Mouse (Mus musculus): ENCODE data around the gene Hmmr. TPM values are rescaled to one million over a fixed set of nuclear protein-coding genes. Genes with fewer than 3 reads are reported as not detected.

Hmmr gene
- polyA plus RNA-seq, 1 experiment from 2014 or later: 1.5 TPM

DNA sequence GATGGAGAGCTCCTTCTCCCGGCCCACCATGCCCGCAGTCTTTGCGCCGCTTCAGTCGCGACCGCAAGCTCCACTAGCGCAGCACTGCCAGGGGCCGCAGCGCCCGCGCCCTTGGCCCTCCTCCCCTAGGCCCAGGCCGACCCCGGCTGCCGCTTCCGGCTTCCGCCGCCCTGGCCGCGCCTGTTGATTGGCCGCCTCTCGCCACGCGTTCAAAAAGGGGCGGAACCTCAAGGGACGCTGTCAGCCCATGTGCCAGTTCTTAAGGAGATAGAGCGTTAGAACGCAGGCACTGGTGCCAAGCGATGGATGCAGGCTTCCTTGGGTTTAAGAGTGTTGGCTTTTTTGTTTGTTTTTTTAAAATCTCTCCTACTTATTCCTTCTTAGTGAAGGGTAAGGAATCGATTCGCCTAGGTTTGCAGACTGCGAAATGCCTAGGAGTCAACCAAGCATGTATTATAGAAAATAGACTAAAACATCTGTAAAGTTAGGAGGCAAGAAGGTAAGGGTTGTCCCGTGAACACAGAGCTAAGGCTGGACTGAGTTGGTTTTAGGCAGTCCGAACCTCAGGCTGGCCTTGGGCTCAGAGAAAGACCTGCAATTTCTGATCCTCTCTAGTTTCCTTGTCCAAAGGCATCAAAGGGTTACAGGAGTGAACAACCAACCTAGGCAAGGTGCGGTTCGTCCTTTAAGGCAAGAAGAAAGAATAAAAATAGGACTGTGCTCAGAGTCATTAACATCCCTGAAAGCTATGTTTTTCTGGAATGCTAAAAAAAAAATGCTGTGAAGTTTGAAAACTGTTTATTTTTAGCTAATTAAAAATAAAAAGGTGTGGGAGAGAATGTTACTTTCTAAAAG lies 40.5 kb downstream of the Hmmr start:
- peaks cover 12% of the 10 kb centered on the region; the same call in 1 of the 2 replicates for H3K4me1 ChIP-seq (ENCODE audit: insufficient read depth, low read depth, low read length)
- H3K4me3 ChIP-seq (ENCODE audit: low read depth, low read length): peak overlapping the region; percentile 74
- peak overlapping the region; percentile 86 for H3K4me2 ChIP-seq (replicated peaks; ENCODE audit: low read depth, low read length)
- peak; percentile 18; the same call in 1 of the 2 replicates for TF ChIP-seq CTCF (IDR thresholded peaks at IDR 0.05)
- TF ChIP-seq EP300 (IDR thresholded peaks at IDR 0.05): no peak
- WGBS: under 1% methylated on average over 36 of the region's 36 CpGs
- peak overlapping the region; percentile 95 for H3K27ac ChIP-seq (ENCODE audit: low read length)
- peak; percentile 97 for ATAC-seq
- DNase-seq (ENCODE audit: low spot score): peak; percentile 97
- no peaks in the 10 kb centered on the region for H3K36me3 ChIP-seq (ENCODE audit: insufficient read depth, low read length)
- H3K27me3 ChIP-seq (replicated peaks; ENCODE audit: insufficient read depth, low read length): no peaks in the 10 kb centered on the region
- peak overlapping the region; percentile 68 for H3K9ac ChIP-seq (replicated peaks; ENCODE audit: low read depth)
- H3K9me3 ChIP-seq (ENCODE audit: low read length): no peaks in the 10 kb centered on the region

DNA sequence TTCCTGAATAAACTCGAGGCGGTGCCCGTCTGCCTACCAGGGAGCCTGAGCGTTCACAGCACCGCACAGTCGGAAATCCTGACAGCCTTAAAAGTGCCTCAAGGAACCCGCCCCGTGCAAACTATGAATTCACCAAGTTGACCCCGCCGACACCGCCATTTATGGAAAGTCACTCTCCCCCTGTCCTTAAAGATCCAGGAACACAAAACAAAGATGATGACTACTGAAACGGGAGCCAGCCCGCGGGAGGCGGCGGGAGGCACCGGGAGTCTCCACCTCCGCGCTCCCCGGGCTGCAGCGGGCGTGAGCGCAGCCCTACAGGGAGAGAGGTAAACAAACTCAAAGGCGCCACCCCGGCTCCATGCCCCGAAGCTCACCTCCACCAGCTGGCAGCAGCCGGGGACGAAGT lies 41.1 kb downstream of the Hmmr start:
- Histone ChIP-seq H3K27me3 (replicated peaks; ENCODE audit: insufficient read depth, low read length) (no peaks in the 10 kb centered on the region), H3K36me3 (ENCODE audit: insufficient read depth, low read length) (no peaks in the 10 kb centered on the region), H3K9me3 (ENCODE audit: low read length) (no peaks in the 10 kb centered on the region), H3K9ac (replicated peaks; ENCODE audit: low read depth) (peak overlapping the region; percentile 68), H3K4me3 (ENCODE audit: low read depth, low read length) (peak overlapping the region; percentile 74), H3K4me2 (replicated peaks; ENCODE audit: low read depth, low read length) (peak overlapping the region; percentile 86), H3K4me1 (ENCODE audit: insufficient read depth, low read depth, low read length) (peaks cover 12% of the 10 kb centered on the region; the same call in 1 of the 2 replicates), H3K27ac (ENCODE audit: low read length) (peak overlapping the region; percentile 95)
- ATAC-seq (peak; percentile 69), DNase-seq (ENCODE audit: low spot score) (peak; percentile 69)
- no peak for TF ChIP-seq CTCF (IDR thresholded peaks at IDR 0.05)
- TF ChIP-seq EP300 (IDR thresholded peaks at IDR 0.05): no peak
- under 1% methylated on average over 28 of the region's 28 CpGs for WGBS

DNA sequence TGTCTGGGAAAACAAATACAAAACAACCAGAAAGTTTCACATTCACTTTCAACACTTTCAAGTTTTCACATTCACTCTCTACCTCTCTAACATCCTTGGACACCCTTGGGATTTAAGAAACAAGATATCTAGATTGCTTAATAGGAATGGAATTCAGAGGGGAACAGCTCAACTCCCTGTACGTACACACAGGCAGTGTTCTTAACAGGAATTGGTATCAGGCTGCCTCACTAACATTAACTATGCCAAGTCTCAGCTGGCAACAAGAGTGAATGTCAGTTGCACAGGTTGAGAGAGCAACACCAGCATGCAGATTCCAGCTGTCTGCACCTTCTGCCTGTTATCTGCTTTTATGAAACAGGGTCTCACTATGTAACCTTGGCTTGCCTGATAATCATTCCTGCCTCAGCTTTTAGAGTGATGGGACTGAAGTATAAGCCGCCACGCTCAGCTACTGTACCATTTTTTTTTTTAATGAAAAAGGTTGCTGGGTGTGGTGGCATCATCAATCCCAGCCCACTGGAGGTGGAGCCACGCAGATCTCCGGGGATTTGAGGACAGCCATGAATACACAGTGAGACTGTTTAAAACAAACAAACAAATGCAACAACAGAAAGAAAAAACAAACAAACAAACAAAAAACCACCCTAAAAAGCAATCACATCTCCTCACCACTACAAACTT lies 42.6 kb downstream of the Hmmr start:
- no peaks in the 10 kb centered on the region for H3K9me3 ChIP-seq (ENCODE audit: low read length)
- H3K4me2 ChIP-seq (replicated peaks; ENCODE audit: low read depth, low read length): peak overlapping the region; percentile 86
- peak overlapping the region; percentile 32; the same call in 1 of the 2 replicates for H3K27ac ChIP-seq (ENCODE audit: low read length)
- H3K4me1 ChIP-seq (ENCODE audit: insufficient read depth, low read depth, low read length): peaks cover 12% of the 10 kb centered on the region; the same call in 1 of the 2 replicates
- DNase-seq (ENCODE audit: low spot score): peak; percentile 62
- H3K9ac ChIP-seq (replicated peaks; ENCODE audit: low read depth): no peak overlapping the region
- no peaks in the 10 kb centered on the region for H3K27me3 ChIP-seq (replicated peaks; ENCODE audit: insufficient read depth, low read length)
- 40% methylated on average over 5 of the region's 5 CpGs for WGBS
- ATAC-seq: no peak
- H3K36me3 ChIP-seq (ENCODE audit: insufficient read depth, low read length): no peaks in the 10 kb centered on the region
- H3K4me3 ChIP-seq (ENCODE audit: low read depth, low read length): no peak overlapping the region
- TF ChIP-seq CTCF (IDR thresholded peaks at IDR 0.05): no peak
- TF ChIP-seq EP300 (IDR thresholded peaks at IDR 0.05): 0 out of 2 replicates have a peak, but pooled peaks have one; percentile 27

DNA sequence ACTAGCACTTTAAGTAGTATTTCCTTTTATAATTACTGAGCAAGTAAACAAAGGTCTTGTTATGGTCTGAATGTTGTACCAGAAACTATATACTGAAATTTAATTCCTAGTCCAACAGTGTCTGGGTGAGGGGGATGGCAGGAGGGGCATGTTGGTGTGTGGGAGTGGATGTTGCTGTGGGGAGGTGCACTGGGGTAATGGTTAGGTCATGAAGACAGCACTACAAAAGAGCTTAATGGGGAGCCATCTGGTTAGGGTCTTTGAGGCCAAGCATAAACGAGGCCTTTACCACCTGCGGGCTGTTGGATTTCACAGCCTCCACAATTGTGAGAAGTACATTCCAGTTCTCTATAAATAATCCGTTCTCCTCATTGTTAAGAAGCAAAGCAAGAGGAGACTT lies 49.9 kb downstream of the Hmmr start:
- ATAC-seq: no peak
- no peak for TF ChIP-seq EP300 (IDR thresholded peaks at IDR 0.05)
- TF ChIP-seq CTCF (IDR thresholded peaks at IDR 0.05): no peak
- Histone ChIP-seq H3K27ac (ENCODE audit: low read length) (no peak overlapping the region), H3K4me1 (ENCODE audit: insufficient read depth, low read depth, low read length) (no peaks in the 10 kb centered on the region), H3K4me2 (replicated peaks; ENCODE audit: low read depth, low read length) (no peak overlapping the region), H3K4me3 (ENCODE audit: low read depth, low read length) (no peak overlapping the region), H3K9ac (replicated peaks; ENCODE audit: low read depth) (no peak overlapping the region), H3K9me3 (ENCODE audit: low read length) (no peaks in the 10 kb centered on the region), H3K36me3 (ENCODE audit: insufficient read depth, low read length) (peaks cover 57% of the 10 kb centered on the region; the same call in 1 of the 2 replicates), H3K27me3 (replicated peaks; ENCODE audit: insufficient read depth, low read length) (no peaks in the 10 kb centered on the region)
- 80% methylated on average over 3 of the region's 3 CpGs for WGBS
- DNase-seq (ENCODE audit: low spot score): no peak

DNA sequence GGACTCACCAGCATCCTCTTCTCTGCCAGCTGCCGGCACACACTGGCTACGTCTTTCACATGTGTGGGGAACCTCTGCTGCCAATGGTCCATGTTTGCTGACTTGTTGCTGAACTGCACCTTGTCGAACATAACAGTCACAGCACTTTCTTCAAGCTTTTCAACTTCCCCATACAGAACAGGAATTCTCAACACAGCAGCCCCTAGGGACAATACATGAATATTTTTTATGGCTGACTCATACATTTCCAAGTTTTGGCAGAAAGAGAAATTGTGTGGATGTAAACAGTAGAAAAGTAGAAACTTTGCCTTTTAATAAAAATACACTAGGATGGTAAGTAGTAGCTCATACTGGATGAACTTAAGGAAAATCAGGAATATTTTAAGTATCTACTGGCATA lies 50.8 kb downstream of the Hmmr start:
- Histone ChIP-seq H3K27ac (ENCODE audit: low read length) (no peak overlapping the region), H3K9me3 (ENCODE audit: low read length) (no peaks in the 10 kb centered on the region), H3K4me1 (ENCODE audit: insufficient read depth, low read depth, low read length) (no peaks in the 10 kb centered on the region), H3K27me3 (replicated peaks; ENCODE audit: insufficient read depth, low read length) (no peaks in the 10 kb centered on the region), H3K4me2 (replicated peaks; ENCODE audit: low read depth, low read length) (no peak overlapping the region), H3K4me3 (ENCODE audit: low read depth, low read length) (no peak overlapping the region), H3K36me3 (ENCODE audit: insufficient read depth, low read length) (peaks cover 58% of the 10 kb centered on the region), H3K9ac (replicated peaks; ENCODE audit: low read depth) (no peak overlapping the region)
- no peak for ATAC-seq
- WGBS: 85% methylated on average over 3 of the region's 3 CpGs
- DNase-seq (ENCODE audit: low spot score): no peak
- TF ChIP-seq EP300 (IDR thresholded peaks at IDR 0.05) (no peak), CTCF (IDR thresholded peaks at IDR 0.05) (no peak)

DNA sequence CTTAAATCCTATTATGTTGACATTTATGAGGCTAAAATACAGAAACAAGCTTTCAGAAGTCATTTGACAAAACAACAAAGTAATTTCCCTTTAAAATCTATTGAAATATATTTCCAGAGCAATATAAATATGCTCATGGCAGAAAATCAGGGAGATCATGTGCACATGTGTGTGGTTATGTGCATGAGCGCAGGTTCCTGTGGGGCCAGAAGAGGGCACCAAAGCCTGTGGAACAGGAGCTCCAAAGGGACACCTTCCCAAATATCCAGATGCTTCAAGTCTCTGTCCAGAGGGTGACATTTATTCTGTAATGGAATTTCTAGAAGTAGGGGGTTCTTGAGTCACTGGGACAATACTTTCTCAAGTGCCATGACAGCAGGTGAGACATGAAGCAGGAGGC lies 56.1 kb downstream of the Hmmr start:
- H3K4me3 ChIP-seq (ENCODE audit: low read depth, low read length): no peak overlapping the region
- H3K4me2 ChIP-seq (replicated peaks; ENCODE audit: low read depth, low read length): no peak overlapping the region
- no peak overlapping the region for H3K9ac ChIP-seq (replicated peaks; ENCODE audit: low read depth)
- peaks cover 36% of the 10 kb centered on the region for H3K36me3 ChIP-seq (ENCODE audit: insufficient read depth, low read length)
- H3K27ac ChIP-seq (ENCODE audit: low read length): no peak overlapping the region
- ATAC-seq (no peak), DNase-seq (ENCODE audit: low spot score) (no peak)
- 94% methylated on average over 1 of the region's 1 CpGs for WGBS
- H3K27me3 ChIP-seq (replicated peaks; ENCODE audit: insufficient read depth, low read length): no peaks in the 10 kb centered on the region
- no peaks in the 10 kb centered on the region for H3K9me3 ChIP-seq (ENCODE audit: low read length)
- H3K4me1 ChIP-seq (ENCODE audit: insufficient read depth, low read depth, low read length): no peaks in the 10 kb centered on the region
- TF ChIP-seq EP300 (IDR thresholded peaks at IDR 0.05): no peak
- TF ChIP-seq CTCF (IDR thresholded peaks at IDR 0.05): peak; percentile 54
